Mouse (Mus musculus): ENCODE results near the gene Hnrnph1. TPM values are rescaled to one million over a fixed set of nuclear protein-coding genes. Genes with fewer than 3 reads are reported as not detected.

The Hnrnph1 gene
- total RNA-seq, 2 experiments from 2014 or later, result 220 to 248 TPM

GRCm38 (mm10) chr11:50371399-50371841 is 5.4 kb upstream of the Hnrnph1 start:
- intact Hi-C loops (cut with DNase I), result no loop called here
- peak in 1 of 2 experiments; percentile 39 for DNase-seq (ENCODE audit: low spot score in 2 of 2)

GRCm38 (mm10) chr11:50371911-50372310 is 4.9 kb upstream of the Hnrnph1 start:
- no peak for DNase-seq (ENCODE audit: low spot score in 2 of 2)
- intact Hi-C loops (cut with DNase I), result no loop called here

GRCm38 (mm10) chr11:50373086-50373485 is 3.7 kb upstream of the Hnrnph1 start:
- intact Hi-C loops (cut with DNase I), result no loop called here
- DNase-seq (ENCODE audit: low spot score in 2 of 2), result no peak

- intact Hi-C loops (cut with DNase I), result no loop called here
- no peak for DNase-seq (ENCODE audit: low spot score in 2 of 2)
Measured at GRCm38 (mm10) chr11:50373621-50374020, 3.2 kb upstream of the Hnrnph1 start.

GRCm38 (mm10) chr11:50374286-50375015 is 2.3 kb upstream of the Hnrnph1 start:
- no peak for DNase-seq (ENCODE audit: low spot score in 2 of 2)
- intact Hi-C loops (cut with DNase I), result loop anchor here (5.0 kb wide), 1 partner anchor 82 kb away; the partner anchor contains the start of gene Maml1

GRCm38 (mm10) chr11:50375421-50375820 is 1.4 kb upstream of the Hnrnph1 start:
- intact Hi-C loops (cut with DNase I), result loop anchor here (5.0 kb wide), 1 partner anchor 83 kb away; the partner anchor contains the start of gene Maml1
- DNase-seq (ENCODE audit: low spot score in 2 of 2), result no peak

GRCm38 (mm10) chr11:50376156-50376790 is 517 bp upstream of the Hnrnph1 start:
- intact Hi-C loops (cut with DNase I), result loop anchor here (5.0 kb wide), 1 partner anchor 84 kb away; the partner anchor contains the start of gene Maml1
- no peak for DNase-seq (ENCODE audit: low spot score in 2 of 2)

GRCm38 (mm10) chr11:50377892-50378684 is 1.3 kb downstream of the Hnrnph1 start:
- DNase-seq (ENCODE audit: low spot score in 2 of 2), result peak; percentile 73 to 85
- intact Hi-C loops (cut with DNase I), result loop anchor here (5.0 kb wide), 1 partner anchor 86 kb away; the partner anchor contains the start of gene Maml1

- DNase-seq (ENCODE audit: low spot score in 2 of 2), result no peak
- intact Hi-C loops (cut with DNase I), result loop anchor here (5.0 kb wide), 1 partner anchor 87 kb away; the partner anchor contains the start of gene Maml1
Measured at GRCm38 (mm10) chr11:50379023-50379752, 2.4 kb downstream of the Hnrnph1 start.

- no peak for DNase-seq (ENCODE audit: low spot score in 2 of 2)
- intact Hi-C loops (cut with DNase I), result no loop called here
Measured at GRCm38 (mm10) chr11:50381311-50381710, 4.5 kb downstream of the Hnrnph1 start.

- intact Hi-C loops (cut with DNase I), result no loop called here
- DNase-seq (ENCODE audit: low spot score in 2 of 2), result no peak
Measured at GRCm38 (mm10) chr11:50387167-50387679, 10.4 kb downstream of the Hnrnph1 start.

GRCm38 (mm10) chr11:50387697-50388096 is 10.9 kb downstream of the Hnrnph1 start:
- intact Hi-C loops (cut with DNase I), result no loop called here
- DNase-seq (ENCODE audit: low spot score in 2 of 2), result no peak

- intact Hi-C loops (cut with DNase I), result no loop called here
Measured at GRCm38 (mm10) chr11:50388217-50388929, 11.6 kb downstream of the Hnrnph1 start.

GRCm38 (mm10) chr11:50389011-50389410 is 12.2 kb downstream of the Hnrnph1 start:
- DNase-seq (ENCODE audit: low spot score in 2 of 2), result no peak
- intact Hi-C loops (cut with DNase I), result no loop called here

More at GRCm38 (mm10) chr11:50388217-50388929, 11.6 kb downstream of the Hnrnph1 start:
- no peak for DNase-seq (ENCODE audit: low spot score in 2 of 2)

GRCm38 (mm10) chr11:50389616-50390015 is 12.8 kb downstream of the Hnrnph1 start:
- DNase-seq (ENCODE audit: low spot score in 2 of 2), result no peak
- intact Hi-C loops (cut with DNase I), result no loop called here

GRCm38 (mm10) chr11:50391272-50391960 is 14.6 kb downstream of the Hnrnph1 start:
- no peak for DNase-seq (ENCODE audit: low spot score in 2 of 2)
- intact Hi-C loops (cut with DNase I), result no loop called here

GRCm38 (mm10) chr11:50393306-50393705 is 16.5 kb downstream of the Hnrnph1 start:
- intact Hi-C loops (cut with DNase I), result no loop called here
- DNase-seq (ENCODE audit: low spot score in 2 of 2), result no peak

- DNase-seq (ENCODE audit: low spot score in 2 of 2), result no peak
- intact Hi-C loops (cut with DNase I), result no loop called here
Measured at GRCm38 (mm10) chr11:50394731-50395130, 17.9 kb downstream of the Hnrnph1 start.
